Mouse (Mus musculus): ENCODE data around the gene AI413582.

- TF ChIP-seq CTCF (IDR thresholded peaks at IDR 0.05) (no peak), POLR2A (IDR thresholded peaks at IDR 0.05; ENCODE audit: insufficient read depth, low read depth, low read length) (no peak), EP300 (IDR thresholded peaks at IDR 0.05; ENCODE audit: insufficient read depth, low read depth, low read length) (no peak)
Observed at GRCm38 (mm10) chr17:27576056-27576455, 10.5 kb upstream of the AI413582 start.
